Mouse (Mus musculus) stomach, postnatal 0 days (tissue): ENCODE data around the gene Hap1.

ENCODE experiments used
- CTCF ChIP-seq: IDR thresholded peaks from 2 replicates; pipeline ENCODE4 v1.5.1; 2016; ENCODE audit warnings: antibody characterized with exemption, low read depth, mild to moderate bottlenecking, moderate library complexity
- EP300 ChIP-seq: optimal IDR thresholded peaks from 2 replicates; pipeline ENCODE3; 2016; ENCODE audit warnings: antibody characterized with exemption

DNA sequence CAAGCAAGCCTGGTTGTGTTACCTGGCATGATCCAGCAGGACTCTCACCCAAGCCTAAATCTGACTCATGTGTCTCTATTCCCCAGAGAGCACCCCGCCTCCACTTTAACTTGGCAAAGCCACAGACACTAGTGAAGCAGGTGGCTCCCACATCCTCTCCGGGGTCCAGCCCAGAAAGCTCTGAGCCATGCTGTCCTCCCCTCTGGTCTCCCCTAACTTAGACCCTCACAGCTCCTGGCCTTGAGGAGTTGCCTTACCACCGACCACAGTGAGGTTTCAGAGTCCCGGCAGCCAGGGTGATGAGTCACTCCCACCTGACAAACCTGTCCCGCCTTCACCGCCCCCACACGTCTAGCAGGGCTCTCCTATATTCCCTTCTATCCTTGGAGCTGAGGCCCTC is 37.8 kb upstream of the Hap1 start:
- TF ChIP-seq CTCF (no peak), EP300 (no peak)
